Mouse (Mus musculus) kidney, postnatal 0 days (tissue): Measurements from ENCODE around the gene Gdf5. TPM values are rescaled to one million over a fixed set of nuclear protein-coding genes. Genes with fewer than 3 reads are reported as not detected.
"Not testable (repeated sequence)": the region's sequence is repeated elsewhere in the genome, so short reads cannot be mapped to it uniquely, and the experiment has no call there.

Source experiments
- ATAC-seq: fragments of 200-750 bp; cut with Nextera tagmentation; replicated peaks from 2 replicates; pipeline ENCODE4 v1.8.0; 2017; ENCODE audit warnings: low read depth, moderate number of reproducible peaks, moderate TSS enrichment, moderate library complexity; ENCODE audit not compliant: low FRiP score
- DNase-seq: peaks from one replicate; pipeline ENCODE4 v3.0.0-alpha.2; 2016; ENCODE audit warnings: low spot score
- H3K27ac ChIP-seq: fragments of 300-500 bp; sonication (generic); 2 replicates; pipeline ENCODE4 v1.5.1; 2014; ENCODE audit warnings: mild to moderate bottlenecking
- H3K27me3 ChIP-seq: fragments of 300-500 bp; sonication (generic); 2 replicates; pipeline ENCODE4 v1.6.1; 2014; ENCODE audit warnings: low read length, mixed read lengths; ENCODE audit not compliant: insufficient read depth
- H3K36me3 ChIP-seq: fragments of 300-500 bp; sonication (generic); 2 replicates; pipeline ENCODE4 v1.6.1; 2014; ENCODE audit warnings: low read length, mixed read lengths; ENCODE audit not compliant: insufficient read depth
- H3K4me1 ChIP-seq: fragments of 300-500 bp; sonication (generic); replicated peaks from 2 replicates; pipeline ENCODE4 v1.6.1; 2014; ENCODE audit warnings: antibody characterized with exemption, low read length, mixed read lengths; ENCODE audit not compliant: insufficient read depth
- H3K4me2 ChIP-seq: fragments of 300-500 bp; sonication (generic); 2 replicates; pipeline ENCODE4 v1.6.1; 2014; ENCODE audit warnings: mild to moderate bottlenecking, low read length, moderate library complexity, mixed read lengths
- H3K4me3 ChIP-seq: fragments of 300-500 bp; sonication (generic); replicated peaks from 2 replicates; pipeline ENCODE4 v1.5.1; 2014; ENCODE audit warnings: low read depth, low read length
- H3K9ac ChIP-seq: fragments of 300-500 bp; sonication (generic); 2 replicates; pipeline ENCODE4 v1.6.1; 2014; ENCODE audit warnings: low read depth, low read length
- H3K9me3 ChIP-seq: fragments of 300-500 bp; sonication (generic); replicated peaks from 2 replicates; pipeline ENCODE4 v1.6.1; 2016; ENCODE audit warnings: low read length, inconsistent platforms, mixed read lengths
- CTCF ChIP-seq: IDR thresholded peaks from 2 replicates; pipeline ENCODE4 v1.5.1; 2016; ENCODE audit warnings: antibody characterized with exemption, low read depth, mild to moderate bottlenecking, moderate library complexity
- WGBS: fragments of 180-500 bp; shearing (Covaris S2); extraction: QIAGEN DNeasy Blood & Tissue Kit; methylation state at CpG from one replicate; pipeline ENCODE4 v1.1.7; 2014; 5-methylcytosine and 5-hydroxymethylcytosine counted together
- polyA plus RNA-seq: library from polyadenylated mRNA; unstranded; fragments of >200 nt; fragmentation: Nextera tagmentation; extraction: Ambion mirVana; gene quantifications from 2 replicates; pipeline ENCODE4 v1.2.1, GENCODE M21; 2015

The Gdf5 gene
- polyA plus RNA-seq, 1 experiment from 2014 or later = 0.64 TPM

DNA sequence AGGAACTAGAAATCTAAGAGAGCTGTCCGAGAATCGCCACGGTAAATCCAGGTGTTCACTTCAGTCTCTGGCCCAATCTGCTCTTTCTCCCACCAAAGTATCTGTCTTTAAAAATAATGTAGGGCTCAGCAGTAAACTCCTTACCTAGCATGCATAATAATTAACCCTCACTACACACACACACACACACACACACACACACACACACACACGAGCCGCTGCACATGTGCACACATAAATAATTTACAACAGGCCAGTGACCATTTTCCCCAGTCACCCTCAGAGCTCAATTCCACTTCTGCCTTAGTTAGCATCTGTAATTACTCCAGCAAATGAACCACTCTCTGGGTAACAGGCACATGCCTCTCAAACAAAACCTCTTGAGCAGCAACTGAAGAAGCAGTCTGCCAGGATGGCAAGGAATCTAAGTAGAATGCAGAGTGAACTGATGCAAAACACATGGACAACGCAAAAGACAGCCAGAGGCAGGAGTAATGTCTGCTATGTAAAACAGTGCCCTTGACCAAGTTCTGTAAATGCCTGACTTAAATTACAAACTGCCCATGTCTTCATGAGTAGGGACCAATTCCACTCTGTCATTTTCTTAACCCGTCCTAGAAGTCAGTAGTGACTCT is 16.3 kb downstream of the Gdf5 start:
- H3K36me3 ChIP-seq = 0 out of 2 replicates have a peak, but pooled peaks cover 7% of the 10 kb centered on the region
- H3K4me2 ChIP-seq = peak overlapping the region; percentile 88
- no peak for DNase-seq
- no peaks in the 10 kb centered on the region for H3K9me3 ChIP-seq
- ATAC-seq = no peak
- 0 out of 2 replicates have a peak, but pooled peaks cover 3% of the 10 kb centered on the region for H3K4me1 ChIP-seq
- WGBS = 44% methylated on average over 7 of the region's 7 CpGs
- no peaks in the 10 kb centered on the region for H3K27me3 ChIP-seq
- TF ChIP-seq CTCF = no peak
- H3K9ac ChIP-seq = peak overlapping the region; percentile 68
- peak overlapping the region; percentile 88 for H3K27ac ChIP-seq
- H3K4me3 ChIP-seq = peak overlapping the region; percentile 65

DNA sequence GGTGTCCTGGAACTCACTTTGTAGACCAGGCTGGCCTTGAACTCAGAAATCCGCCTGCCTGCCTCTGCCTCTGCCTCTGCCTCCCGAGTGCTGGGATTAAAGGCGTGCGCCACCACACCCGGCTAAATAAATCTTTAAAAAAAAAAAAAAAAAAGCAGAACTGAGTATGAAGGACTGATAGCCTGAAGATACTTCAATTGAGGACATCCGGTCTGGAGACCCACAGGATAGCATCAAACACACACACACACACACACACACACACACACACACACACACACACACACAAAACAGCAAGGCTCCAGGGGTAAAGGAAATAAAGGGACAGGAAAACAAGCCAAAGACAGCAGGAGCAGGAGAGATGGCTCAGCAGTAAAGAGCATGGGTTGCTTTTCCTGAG is 20.0 kb downstream of the Gdf5 start:
- not testable (repeated sequence) for H3K4me1 ChIP-seq, ATAC-seq, H3K4me3 ChIP-seq, H3K4me2 ChIP-seq, H3K27me3 ChIP-seq, H3K27ac ChIP-seq, DNase-seq, H3K36me3 ChIP-seq, H3K9ac ChIP-seq, H3K9me3 ChIP-seq
- WGBS = 91% methylated on average over 6 of the region's 6 CpGs

DNA sequence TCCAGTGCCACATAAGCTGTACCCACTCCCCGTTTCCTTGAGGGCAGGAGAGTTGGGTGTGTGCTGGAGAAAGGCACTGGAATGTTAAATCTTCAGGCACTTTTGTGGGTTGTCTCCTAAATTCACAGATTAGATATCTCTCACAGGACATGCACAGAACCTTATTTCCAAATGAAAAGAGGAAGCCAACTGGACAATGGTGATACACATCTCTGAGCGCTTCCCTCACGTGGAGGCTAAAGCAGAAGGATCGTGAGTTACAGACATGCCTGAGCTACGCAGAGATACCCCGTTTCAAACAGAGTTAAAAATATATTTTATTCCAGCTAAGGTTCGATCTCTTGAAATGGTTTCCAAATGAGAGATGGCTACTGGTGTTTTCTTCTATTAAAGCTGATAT is 22.0 kb downstream of the Gdf5 start:
- Histone ChIP-seq H3K27ac (no peak overlapping the region), H3K27me3 (no peaks in the 10 kb centered on the region), H3K9me3 (no peaks in the 10 kb centered on the region), H3K36me3 (0 out of 2 replicates have a peak, but pooled peaks cover 15% of the 10 kb centered on the region), H3K4me1 (no peaks in the 10 kb centered on the region), H3K4me3 (no peak overlapping the region), H3K9ac (no peak overlapping the region), H3K4me2 (no peak overlapping the region)
- DNase-seq (no peak), ATAC-seq (no peak)
- 97% methylated on average over 7 of the region's 7 CpGs for WGBS
- TF ChIP-seq CTCF = no peak

DNA sequence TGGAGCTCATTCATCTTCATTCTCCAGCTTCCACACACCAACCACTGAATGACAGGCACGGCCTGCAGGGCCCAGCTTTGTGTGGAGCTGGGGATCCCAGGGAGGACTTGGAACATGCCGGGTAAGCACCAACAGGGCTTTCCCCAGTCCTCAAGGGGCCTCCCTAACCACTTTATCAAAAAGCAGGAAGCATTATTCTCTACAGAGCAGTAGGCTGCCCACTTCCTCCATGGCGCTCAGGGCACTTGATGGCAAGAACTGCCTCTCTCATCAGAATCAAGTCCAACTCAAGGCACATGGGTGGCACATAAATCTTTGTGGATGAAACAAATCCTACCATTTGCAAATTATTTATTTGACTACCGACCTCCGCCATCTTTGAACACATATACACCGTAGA is 30.5 kb downstream of the Gdf5 start:
- Histone ChIP-seq H3K4me3 (no peak overlapping the region), H3K27me3 (no peaks in the 10 kb centered on the region), H3K4me1 (no peaks in the 10 kb centered on the region), H3K9me3 (no peaks in the 10 kb centered on the region), H3K9ac (no peak overlapping the region), H3K27ac (no peak overlapping the region), H3K4me2 (no peak overlapping the region), H3K36me3 (peaks cover 36% of the 10 kb centered on the region)
- no peak for ATAC-seq
- no peak for DNase-seq
- TF ChIP-seq CTCF = no peak
- 92% methylated on average over 6 of the region's 6 CpGs for WGBS

DNA sequence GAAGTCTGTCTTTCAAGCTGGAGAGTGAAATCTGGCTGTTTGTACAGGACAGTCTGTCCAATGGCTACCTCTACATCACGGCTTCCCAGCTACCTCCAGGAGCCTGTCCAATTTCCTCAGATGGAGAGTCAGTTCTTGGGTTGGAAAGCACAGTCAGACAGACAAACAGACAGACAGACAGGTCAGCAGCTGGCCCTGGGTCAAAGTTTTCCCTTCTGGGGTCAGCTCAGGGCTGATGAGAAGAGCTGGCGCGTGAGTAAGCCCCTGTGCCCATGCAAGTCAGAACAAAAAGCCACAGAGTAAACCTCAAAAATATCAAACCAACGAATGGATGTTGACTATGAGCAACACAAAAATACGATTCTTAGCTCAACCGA is 41.5 kb downstream of the Gdf5 start:
- Histone ChIP-seq H3K27ac (no peak overlapping the region), H3K4me1 (no peaks in the 10 kb centered on the region), H3K4me3 (no peak overlapping the region), H3K9ac (no peak overlapping the region), H3K36me3 (peaks cover 12% of the 10 kb centered on the region), H3K27me3 (no peaks in the 10 kb centered on the region), H3K4me2 (no peak overlapping the region), H3K9me3 (no peaks in the 10 kb centered on the region)
- no peak for TF ChIP-seq CTCF
- DNase-seq = no peak
- WGBS = 91% methylated on average over 6 of the region's 6 CpGs
- ATAC-seq = no peak

DNA sequence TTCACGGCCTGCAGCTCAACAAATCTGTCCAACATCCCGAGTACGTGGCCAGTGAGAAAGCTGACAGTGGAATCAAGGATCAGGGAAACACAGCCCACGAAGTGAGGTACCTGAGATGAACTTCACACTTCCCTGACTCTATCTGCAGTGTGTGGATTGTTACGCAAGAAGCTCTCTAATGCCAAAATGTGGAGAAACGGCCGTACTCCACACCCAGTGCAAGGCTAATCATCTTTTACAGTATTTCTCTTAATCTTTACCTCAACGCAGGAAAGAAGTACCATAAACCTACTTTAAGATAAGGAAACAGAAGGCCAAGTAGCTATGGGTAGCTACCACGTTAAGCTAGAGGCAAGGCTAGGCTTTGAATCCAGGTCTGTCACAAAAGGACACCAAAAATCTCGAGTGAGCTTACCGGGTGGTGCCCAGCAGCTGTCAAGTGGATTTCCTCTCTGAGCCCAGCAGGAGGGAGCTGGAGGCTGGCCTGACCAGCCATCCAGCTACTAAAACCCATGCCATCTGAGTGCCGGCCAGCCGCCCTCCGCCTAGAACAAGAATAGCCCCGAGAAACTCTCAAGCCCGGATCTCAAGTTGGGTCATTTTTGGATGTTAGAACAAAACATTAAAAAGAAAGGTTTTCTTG is 42.1 kb downstream of the Gdf5 start:
- no peak overlapping the region for H3K9ac ChIP-seq
- no peak for ATAC-seq
- H3K4me1 ChIP-seq = no peaks in the 10 kb centered on the region
- no peak overlapping the region for H3K27ac ChIP-seq
- DNase-seq = no peak
- no peaks in the 10 kb centered on the region for H3K27me3 ChIP-seq
- 73% methylated on average over 16 of the region's 16 CpGs for WGBS
- no peak overlapping the region for H3K4me2 ChIP-seq
- H3K4me3 ChIP-seq = no peak overlapping the region
- H3K9me3 ChIP-seq = no peaks in the 10 kb centered on the region
- no peak for TF ChIP-seq CTCF
- peaks cover 16% of the 10 kb centered on the region for H3K36me3 ChIP-seq
